Mouse (Mus musculus) spleen, adult 2 months (tissue): ENCODE measurements around the gene Cd164. TPM values are rescaled to one million over a fixed set of nuclear protein-coding genes. Genes with fewer than 3 reads are reported as not detected.

Source experiments
- DNase-seq, 2 experiments: peaks; one replicate each; pipeline versions ENCODE4 v3.0.0 to v3.0.0-alpha.2; 2012 to 2021; ENCODE audit warnings: low spot score in 2 of 2, low read depth in 1 of 2
- H3K27ac ChIP-seq: fragments of 200-500 bp; 2 replicates; pipeline ENCODE4 v1.5.1; 2012; ENCODE audit warnings: low read length, inconsistent platforms; ENCODE audit not compliant: insufficient read depth
- H3K27me3 ChIP-seq: fragments of 200-500 bp; 2 replicates; pipeline ENCODE4 v1.6.1; 2012; ENCODE audit warnings: mild to moderate bottlenecking, moderate library complexity, low read length, inconsistent platforms; ENCODE audit not compliant: control insufficient read depth, insufficient read depth
- H3K36me3 ChIP-seq: fragments of 200-500 bp; 2 replicates; pipeline ENCODE4 v1.6.1; 2012; ENCODE audit warnings: mild to moderate bottlenecking, low read length, inconsistent platforms; ENCODE audit not compliant: control insufficient read depth, insufficient read depth
- H3K4me1 ChIP-seq: fragments of 200-500 bp; 2 replicates; pipeline ENCODE4 v1.6.1; 2011; ENCODE audit warnings: inconsistent platforms; ENCODE audit not compliant: control insufficient read depth, insufficient read depth, insufficient read length
- H3K4me3 ChIP-seq: fragments of 200-500 bp; 2 replicates; pipeline ENCODE4 v1.5.1; 2011; ENCODE audit warnings: mild to moderate bottlenecking, inconsistent platforms; ENCODE audit not compliant: insufficient read depth, insufficient read length; ENCODE audit errors: extremely low read depth
- CTCF ChIP-seq: fragments of 200-500 bp; IDR thresholded peaks from 2 replicates; pipeline ENCODE4 v1.5.1; 2011; ENCODE audit warnings: mild to moderate bottlenecking, inconsistent platforms; ENCODE audit not compliant: insufficient read depth, insufficient read length, insufficient replicate concordance; ENCODE audit errors: extremely low read depth
- POLR2A ChIP-seq: fragments of 200-500 bp; IDR thresholded peaks from 2 replicates; pipeline ENCODE4 v1.6.1; 2011; ENCODE audit warnings: low read depth, low read length, inconsistent platforms
- WGBS: fragments of 180-500 bp; shearing (Covaris S2); methylation state at CpG from one replicate; pipeline ENCODE4 v1.1.7; 2018; 5-methylcytosine and 5-hydroxymethylcytosine counted together
- polyA plus RNA-seq: library from polyadenylated mRNA; depleted of rRNA; stranded (reverse); fragments of >200 nt; gene quantifications from 2 replicates; pipeline ENCODE4 v1.2.3, GENCODE M21; 2012

The Cd164 gene
- polyA plus RNA-seq, 1 experiment: 76.3 TPM

DNA sequence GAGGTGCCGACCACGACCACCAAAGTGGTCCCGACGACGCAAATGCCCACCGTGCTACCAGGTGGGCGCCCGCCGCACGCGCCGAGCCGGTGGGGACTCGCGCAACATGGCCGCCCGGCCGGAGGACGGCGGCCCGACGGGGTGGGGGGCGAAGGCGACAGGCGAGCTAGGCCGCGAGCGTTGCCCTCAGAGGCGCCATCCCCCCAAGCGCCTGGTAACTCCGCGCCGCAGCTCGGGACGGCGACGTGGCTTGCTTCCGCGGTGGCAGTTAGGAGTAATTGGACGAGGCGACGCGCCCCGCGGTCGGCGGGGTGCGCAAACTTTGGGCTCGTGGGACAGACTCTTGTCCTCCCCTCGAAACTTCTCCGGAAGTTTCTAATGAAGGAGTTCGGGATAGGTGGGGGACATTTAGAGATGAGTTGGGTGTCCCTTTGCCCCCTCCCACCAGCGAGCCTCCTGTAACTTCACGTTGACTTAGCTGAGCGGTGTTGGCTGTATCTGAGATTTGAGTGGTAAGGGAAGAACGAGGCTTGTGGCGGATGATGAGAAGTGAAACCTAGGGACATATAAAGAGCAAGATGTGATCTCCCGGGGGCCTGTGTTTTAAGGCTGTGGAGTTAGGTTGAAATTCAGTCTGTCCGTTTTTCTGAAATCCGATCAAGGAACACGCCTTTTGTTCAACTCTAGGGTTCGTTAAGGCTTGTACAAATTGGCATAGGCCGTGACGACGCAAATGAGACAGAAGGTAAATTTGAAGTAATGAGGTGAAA, 611 bp downstream of the Cd164 start:
- H3K27ac ChIP-seq: peak overlapping the region; percentile 98
- peaks cover 14% of the 10 kb centered on the region; the same call in 1 of the 2 replicates for H3K4me1 ChIP-seq
- under 1% methylated on average over 65 of the region's 65 CpGs for WGBS
- H3K36me3 ChIP-seq: peaks cover 5% of the 10 kb centered on the region; the same call in 1 of the 2 replicates
- H3K4me3 ChIP-seq: peak overlapping the region; percentile 95
- no peaks in the 10 kb centered on the region for H3K27me3 ChIP-seq
- no peak for TF ChIP-seq CTCF
- TF ChIP-seq POLR2A: no peak; the same call in 1 of the 2 replicates
- peak; percentile 50 to 53 for DNase-seq

DNA sequence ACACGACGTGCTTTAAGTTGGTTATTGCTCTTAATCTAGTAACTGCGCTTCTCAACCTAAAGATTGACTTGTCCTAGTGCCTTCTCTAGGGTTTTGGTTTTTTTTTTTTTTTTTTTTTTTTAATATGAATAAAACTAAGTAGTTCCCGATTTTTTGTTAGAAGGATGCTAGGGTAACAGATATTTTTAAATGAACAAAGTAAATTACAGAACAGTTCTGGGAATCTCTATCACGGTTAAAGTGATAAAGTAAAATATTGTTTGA, 1.1 kb downstream of the Cd164 start:
- peaks cover 14% of the 10 kb centered on the region; the same call in 1 of the 2 replicates for H3K4me1 ChIP-seq
- H3K27ac ChIP-seq: peak overlapping the region; percentile 98; the same call in 1 of the 2 replicates
- H3K4me3 ChIP-seq: peak overlapping the region; percentile 95
- TF ChIP-seq POLR2A (no peak), CTCF (no peak)
- H3K27me3 ChIP-seq: no peaks in the 10 kb centered on the region
- 2% methylated on average over 5 of the region's 5 CpGs for WGBS
- no peak for DNase-seq
- H3K36me3 ChIP-seq: peaks cover 5% of the 10 kb centered on the region; the same call in 1 of the 2 replicates

DNA sequence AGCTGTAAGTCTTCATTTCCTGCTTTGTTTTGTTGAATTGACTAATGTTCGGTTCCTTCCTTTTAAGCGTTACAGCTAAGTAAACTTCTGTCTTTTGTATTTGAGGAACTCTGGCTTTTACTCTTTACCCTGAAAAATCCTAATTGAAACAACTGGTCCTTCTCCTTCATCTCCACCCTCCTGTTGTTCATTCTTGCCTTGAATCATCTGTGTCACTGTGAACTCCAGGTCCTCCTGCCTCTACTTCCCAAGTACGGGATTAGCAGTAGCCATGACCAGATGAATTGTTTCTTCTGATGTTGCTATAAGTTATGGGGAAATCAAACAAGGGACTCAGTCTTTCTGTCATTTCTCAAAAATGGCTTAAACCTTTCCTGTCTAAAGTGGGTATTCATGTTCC, 4.2 kb downstream of the Cd164 start:
- no peak overlapping the region for H3K27ac ChIP-seq
- no peak for DNase-seq
- H3K36me3 ChIP-seq: peaks cover 12% of the 10 kb centered on the region
- WGBS: 30% methylated on average over 3 of the region's 3 CpGs
- H3K4me1 ChIP-seq: peaks cover 14% of the 10 kb centered on the region; the same call in 1 of the 2 replicates
- H3K27me3 ChIP-seq: no peaks in the 10 kb centered on the region
- H3K4me3 ChIP-seq: no peak overlapping the region
- TF ChIP-seq POLR2A: no peak
- no peak for TF ChIP-seq CTCF

DNA sequence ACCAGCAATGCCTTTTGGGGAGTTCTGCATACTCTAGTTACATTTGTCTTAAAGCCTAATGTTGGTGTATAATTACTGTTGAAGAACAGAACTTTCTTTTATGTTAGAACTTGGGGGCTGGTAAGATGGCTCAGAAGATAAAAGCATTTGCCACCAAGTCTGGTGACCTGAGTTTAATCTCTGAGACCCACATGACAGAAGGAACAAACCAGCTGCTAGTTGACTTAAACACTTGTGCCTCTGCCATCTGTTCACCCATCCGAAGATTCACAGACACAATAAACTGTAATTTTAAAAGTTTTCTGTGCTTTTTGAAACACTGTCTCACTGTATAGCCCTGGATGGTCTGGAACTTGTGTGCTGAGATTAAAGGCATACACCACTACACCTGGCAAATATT, 6.5 kb downstream of the Cd164 start:
- H3K4me3 ChIP-seq: no peak overlapping the region
- DNase-seq: no peak
- H3K27ac ChIP-seq: no peak overlapping the region
- TF ChIP-seq CTCF: no peak
- no peak for TF ChIP-seq POLR2A
- peaks cover 14% of the 10 kb centered on the region; the same call in 1 of the 2 replicates for H3K4me1 ChIP-seq
- H3K27me3 ChIP-seq: no peaks in the 10 kb centered on the region
- 56% methylated on average over 1 of the region's 1 CpGs for WGBS
- H3K36me3 ChIP-seq: peaks cover 20% of the 10 kb centered on the region

DNA sequence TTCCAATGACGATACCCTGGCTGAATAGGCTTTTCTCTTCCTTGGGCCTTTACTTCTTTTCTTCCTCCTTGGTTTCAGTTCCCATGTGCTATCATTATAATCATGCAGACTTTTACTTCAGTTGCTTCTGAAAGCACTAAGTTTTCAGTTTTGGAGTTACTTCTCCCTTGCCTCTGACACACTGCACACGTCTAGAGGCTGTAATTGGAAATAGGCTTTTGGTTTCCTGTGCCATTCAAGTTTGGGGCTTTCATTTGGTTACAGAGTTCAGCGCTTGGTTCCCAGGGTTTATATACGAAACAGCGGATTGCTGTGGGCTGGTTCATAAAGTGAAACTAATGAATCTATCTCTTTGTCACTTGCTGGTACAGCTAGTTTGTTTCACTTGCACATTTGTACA, 10.8 kb downstream of the Cd164 start:
- no peak for DNase-seq
- no peaks in the 10 kb centered on the region; the same call in 1 of the 2 replicates for H3K4me1 ChIP-seq
- H3K27me3 ChIP-seq: no peaks in the 10 kb centered on the region
- peaks cover 20% of the 10 kb centered on the region for H3K36me3 ChIP-seq
- WGBS: 29% methylated on average over 5 of the region's 5 CpGs
- peak overlapping the region; percentile 15; the same call in 1 of the 2 replicates for H3K27ac ChIP-seq
- TF ChIP-seq POLR2A (no peak), CTCF (no peak)
- H3K4me3 ChIP-seq: no peak overlapping the region

DNA sequence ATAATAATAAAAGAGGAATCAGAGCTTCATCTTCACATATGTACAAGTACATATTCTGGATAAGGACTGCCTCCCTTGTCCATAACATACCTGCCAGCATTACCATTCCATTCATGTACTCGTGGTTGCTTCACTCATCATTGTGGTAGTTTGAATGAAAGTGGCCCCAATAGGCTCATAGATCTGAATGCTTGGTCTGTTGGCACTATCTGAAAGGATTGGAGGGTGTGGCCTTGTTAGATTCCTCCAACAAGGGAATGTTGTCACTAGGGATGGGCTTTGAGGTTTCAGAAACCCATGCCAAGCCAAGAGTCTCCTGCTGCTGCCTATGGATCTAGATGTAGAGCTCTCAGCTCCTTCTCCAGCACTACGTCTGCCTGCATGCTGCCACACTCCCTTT, 16.8 kb downstream of the Cd164 start:
- Histone ChIP-seq H3K4me3 (no peak overlapping the region), H3K36me3 (peaks cover 6% of the 10 kb centered on the region), H3K27me3 (no peaks in the 10 kb centered on the region), H3K27ac (no peak overlapping the region), H3K4me1 (no peaks in the 10 kb centered on the region)
- DNase-seq: no peak
- TF ChIP-seq POLR2A (no peak), CTCF (no peak)
- WGBS: 90% methylated on average over 2 of the region's 2 CpGs

DNA sequence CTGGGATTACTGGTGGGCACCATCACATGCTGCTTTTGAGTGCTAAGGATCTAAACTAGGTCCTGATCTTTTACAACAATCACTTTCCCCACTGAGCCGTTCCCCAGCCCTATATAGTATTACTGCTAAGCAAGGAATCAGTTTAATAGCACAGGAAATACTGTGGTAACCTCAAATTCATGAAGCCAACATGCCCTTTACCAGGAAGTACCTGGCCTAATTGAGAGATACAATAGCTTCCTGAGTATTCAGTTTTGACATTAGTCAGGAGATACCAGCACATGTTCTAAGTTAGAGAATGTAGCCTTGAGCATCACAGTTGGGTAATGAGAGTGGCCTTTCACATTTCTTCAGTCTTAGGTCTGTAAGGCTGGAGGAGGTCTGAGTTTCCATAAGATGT, 17.5 kb downstream of the Cd164 start:
- no peak overlapping the region for H3K27ac ChIP-seq
- H3K4me3 ChIP-seq: no peak overlapping the region
- no peak for DNase-seq
- no peaks in the 10 kb centered on the region for H3K27me3 ChIP-seq
- 45% methylated on average over 1 of the region's 1 CpGs for WGBS
- no peak for TF ChIP-seq CTCF
- TF ChIP-seq POLR2A: no peak
- H3K36me3 ChIP-seq: peaks cover 6% of the 10 kb centered on the region
- H3K4me1 ChIP-seq: no peaks in the 10 kb centered on the region
